Mouse (Mus musculus): ENCODE measurements around the gene Gm7347. TPM values are rescaled to one million over a fixed set of nuclear protein-coding genes. Genes with fewer than 3 reads are reported as not detected.

The Gm7347 gene
- polyA plus RNA-seq (2017; shearing (Covaris generic)): not detected

GRCm38 (mm10) chr5:26058481-26058880, at the start of gene Gm7347:
TSS of gene Gm7347 (minus strand) at chr5:26058581.

DNA sequence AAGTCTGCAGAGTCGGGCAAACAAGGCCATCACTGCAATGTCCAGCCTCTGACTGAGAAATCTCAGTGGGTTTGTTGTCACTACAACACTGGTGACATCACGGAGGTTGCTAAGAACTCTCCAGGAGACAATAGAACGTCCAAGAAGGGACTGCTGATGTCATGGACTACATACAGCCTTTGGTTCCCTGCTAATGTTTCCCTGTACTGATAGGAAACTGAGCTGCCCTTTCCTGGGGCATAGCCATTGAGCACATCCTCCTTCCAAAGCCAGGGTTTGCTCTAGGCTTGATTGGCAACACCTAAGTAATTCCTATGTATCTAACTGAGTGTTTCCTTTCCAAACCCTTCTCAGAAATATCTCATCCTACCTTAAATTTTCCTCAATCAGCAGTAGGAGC, 46.9 kb upstream of the Gm7347 start, which contains the start of gene 5031410I06Rik:
Gene 5031410I06Rik (minus strand): TSS at position 101 of the 400 bp plus-strand sequence.

DNA sequence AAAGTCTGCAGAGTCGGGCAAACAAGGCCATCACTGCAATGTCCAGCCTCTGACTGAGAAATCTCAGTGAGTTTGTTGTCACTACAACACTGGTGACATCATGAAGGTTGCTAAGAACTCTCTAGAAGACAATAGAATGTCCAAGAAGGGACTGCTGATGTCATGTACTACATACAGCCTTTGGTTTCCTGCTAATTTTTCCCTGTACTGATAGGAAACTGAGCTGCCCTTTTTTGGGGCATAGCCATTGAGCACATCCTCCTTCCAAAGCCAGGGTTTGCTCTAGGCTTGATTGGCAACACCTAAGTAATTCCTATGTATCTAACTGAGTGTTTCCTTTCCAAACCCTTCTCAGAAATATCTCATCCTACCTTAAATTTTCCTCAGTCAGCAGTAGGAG, 30.8 kb upstream of the Gm7347 start, which contains the start of gene Gm10471:
Gene Gm10471 (minus strand): TSS at position 101 of the 400 bp plus-strand sequence.

GRCm38 (mm10) chr5:26039458-26039857, 18.9 kb downstream of the Gm7347 start, which contains the start of gene Speer4a:
TSS of gene Speer4a (minus strand) at chr5:26039558.

DNA sequence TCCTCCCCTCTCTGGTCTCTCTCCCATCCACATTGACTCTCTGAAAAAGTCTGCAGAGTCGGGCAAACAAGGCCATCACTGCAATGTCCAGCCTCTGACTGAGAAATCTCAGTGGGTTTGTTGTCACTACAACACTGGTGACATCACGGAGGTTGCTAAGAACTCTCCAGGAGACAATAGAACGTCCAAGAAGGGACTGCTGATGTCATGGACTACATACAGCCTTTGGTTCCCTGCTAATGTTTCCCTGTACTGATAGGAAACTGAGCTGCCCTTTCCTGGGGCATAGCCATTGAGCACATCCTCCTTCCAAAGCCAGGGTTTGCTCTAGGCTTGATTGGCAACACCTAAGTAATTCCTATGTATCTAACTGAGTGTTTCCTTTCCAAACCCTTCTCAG, 35.6 kb downstream of the Gm7347 start, which contains the start of gene Gm5862:
Gene Gm5862 (minus strand): TSS at position 101 of the 400 bp plus-strand sequence.

DNA sequence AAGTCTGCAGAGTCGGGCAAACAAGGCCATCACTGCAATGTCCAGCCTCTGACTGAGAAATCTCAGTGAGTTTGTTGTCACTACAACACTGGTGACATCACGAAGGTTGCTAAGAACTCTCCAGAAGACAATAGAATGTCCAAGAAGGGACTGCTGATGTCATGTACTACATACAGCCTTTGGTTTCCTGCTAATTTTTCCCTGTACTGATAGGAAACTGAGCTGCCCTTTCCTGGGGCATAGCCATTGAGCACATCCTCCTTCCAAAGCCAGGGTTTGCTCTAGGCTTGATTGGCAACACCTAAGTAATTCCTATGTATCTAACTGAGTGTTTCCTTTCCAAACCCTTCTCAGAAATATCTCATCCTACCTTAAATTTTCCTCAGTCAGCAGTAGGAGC, 53.7 kb downstream of the Gm7347 start, which contains the start of gene Gm1979:
Gene Gm1979 (minus strand): TSS at position 101 of the 400 bp plus-strand sequence.

Other genes starting within 250 kb of the Gm7347 start
- not detected for gene Gm21663, start 116.2 kb downstream of the Gm7347 start, polyA plus RNA-seq (2017; shearing (Covaris generic))
- not detected for gene Gm21671, start 104.2 kb downstream of the Gm7347 start, polyA plus RNA-seq (2017; shearing (Covaris generic))
- gene Gm21680, start 85.9 kb downstream of the Gm7347 start, polyA plus RNA-seq (2017; shearing (Covaris generic)): not detected
- gene Gm21698, start 69.9 kb downstream of the Gm7347 start, polyA plus RNA-seq (2017; shearing (Covaris generic)): not detected
- not detected for gene Gm1979, start 53.8 kb downstream of the Gm7347 start, polyA plus RNA-seq (2017; shearing (Covaris generic))
- not detected for gene Gm5862, start 35.7 kb downstream of the Gm7347 start, polyA plus RNA-seq (2017; shearing (Covaris generic))
- not detected for gene Speer4a, start 19.0 kb downstream of the Gm7347 start, polyA plus RNA-seq (2017; shearing (Covaris generic))
- gene Gm10471, start 30.7 kb upstream of the Gm7347 start, polyA plus RNA-seq (2017; shearing (Covaris generic)): not detected
- not detected for gene 5031410I06Rik, start 46.8 kb upstream of the Gm7347 start, polyA plus RNA-seq (2017; shearing (Covaris generic))
- gene Gm10220, start 62.8 kb upstream of the Gm7347 start, polyA plus RNA-seq (2017; shearing (Covaris generic)): not detected
- not detected for gene Gm7361, start 199.1 kb upstream of the Gm7347 start, polyA plus RNA-seq (2017; shearing (Covaris generic))

Data from activated CD4-positive, CD25-positive, alpha-beta regulatory T cell, adult 9 weeks (primary cell).